Mouse (Mus musculus): ENCODE results near the gene Asb7. TPM values are rescaled to one million over a fixed set of nuclear protein-coding genes. Genes with fewer than 3 reads are reported as not detected.

Gene Asb7
- 17.5 TPM for total RNA-seq (2023)

DNA sequence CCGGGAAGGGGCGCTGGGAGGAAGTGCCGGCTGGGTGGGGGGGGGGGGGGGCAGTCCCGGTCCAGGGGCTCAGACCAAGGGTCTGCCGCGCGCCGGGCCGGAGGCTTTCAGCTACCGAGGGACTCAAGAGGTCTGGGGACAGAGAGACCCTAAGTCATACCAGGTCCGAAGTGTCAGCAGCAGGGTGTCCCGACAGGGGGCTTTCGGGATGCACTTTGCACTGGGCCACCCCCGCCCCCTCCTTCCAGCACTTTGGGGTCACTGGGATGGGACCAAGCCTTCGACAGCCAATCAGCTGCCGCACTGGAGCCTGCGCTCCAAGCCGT, at the start of gene Asb7:
Gene Asb7 (minus strand): TSS at position 303 of the 326 bp plus-strand sequence.

DNA sequence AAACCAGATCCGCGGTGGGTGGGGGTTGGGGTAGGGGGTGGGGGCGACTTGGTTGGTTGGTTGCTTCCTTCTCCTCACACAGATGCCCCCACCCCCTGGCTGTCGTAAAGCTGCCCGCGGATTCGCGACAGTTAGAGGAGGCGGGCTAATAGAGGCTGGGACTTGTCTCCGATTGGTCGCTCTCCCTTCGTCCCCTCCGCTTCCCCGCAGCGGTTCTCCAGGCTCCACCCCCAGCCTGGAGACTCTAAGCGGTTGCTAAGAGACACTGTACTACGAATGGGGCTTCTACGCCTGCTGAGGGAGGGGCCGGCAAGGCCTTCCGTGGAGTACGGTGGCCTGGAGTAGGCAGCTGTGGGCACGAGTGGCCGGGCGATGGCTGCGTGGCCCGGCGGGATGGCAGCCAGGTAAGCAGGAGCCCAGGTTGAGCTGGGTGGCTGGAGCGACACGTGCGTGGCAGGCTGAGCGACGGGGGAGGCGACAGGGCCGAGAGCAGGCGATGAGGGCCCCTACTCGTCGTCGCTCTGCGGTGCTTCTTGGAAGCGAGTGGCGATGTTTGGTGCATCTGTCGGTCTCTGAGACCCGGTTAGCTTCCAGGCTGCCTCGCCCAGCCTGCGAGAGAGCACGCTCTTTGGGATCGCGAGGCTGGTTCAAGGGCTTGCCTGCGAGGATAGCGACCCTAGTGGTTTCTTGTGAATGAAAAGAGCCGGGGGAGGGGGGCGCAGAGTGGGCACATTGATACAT, 394 bp upstream of the Asb7 start, which contains the start of gene Lins1:
Gene Lins1 (plus strand): TSS at position 270 of the 741 bp plus-strand sequence.

Other genes with a start within 250 kb of the Asb7 start
- 9.7 TPM for gene Lins1, start 293 bp upstream of the Asb7 start, total RNA-seq (2023)
- not detected for gene Cers3, start 53.9 kb upstream of the Asb7 start, total RNA-seq (2023)
- 1.5 TPM for gene Adamts17, start 150.1 kb upstream of the Asb7 start, total RNA-seq (2023)

Data from CD8-positive naive resting alpha-beta T cell, adult 57 days (primary cell).